Mouse (Mus musculus) embryonic facial prominence, embryonic 14.5 days (tissue): ENCODE measurements at regions not wholly inside any gene's neighbourhood (a gene's known extent, or its start where the extent isn't known, plus 50 kb on each side); places are given as distances from the start of the nearest gene placed in this dataset.

Experiments used
- ATAC-seq: fragments of 200-750 bp; cut with Nextera tagmentation; 2 replicates; pipeline ENCODE4 v1.8.0; 2017; ENCODE audit warnings: low read depth, moderate number of reproducible peaks, moderate TSS enrichment
- DNase-seq: peaks from one replicate; pipeline ENCODE4 v3.0.0-alpha.2; 2015; ENCODE audit warnings: low spot score
- H3K27ac ChIP-seq: fragments of 300-500 bp; sonication (generic); replicated peaks from 2 replicates; pipeline ENCODE4 v1.5.1; 2014; ENCODE audit warnings: low read depth, mild to moderate bottlenecking, low read length, moderate library complexity
- H3K27me3 ChIP-seq: fragments of 300-500 bp; sonication (generic); replicated peaks from 2 replicates; pipeline ENCODE4 v1.6.1; 2014; ENCODE audit warnings: low read length; ENCODE audit not compliant: control insufficient read depth, insufficient read depth
- H3K36me3 ChIP-seq: fragments of 300-500 bp; sonication (generic); 2 replicates; pipeline ENCODE4 v1.6.1; 2014; ENCODE audit warnings: low read length, mixed read lengths; ENCODE audit not compliant: control insufficient read depth, insufficient read depth
- H3K4me1 ChIP-seq: fragments of 300-500 bp; sonication (generic); 2 replicates; pipeline ENCODE4 v1.6.1; 2014; ENCODE audit warnings: antibody characterized with exemption, low read length; ENCODE audit not compliant: control insufficient read depth, insufficient read depth
- H3K4me2 ChIP-seq: fragments of 300-500 bp; sonication (generic); 2 replicates; pipeline ENCODE4 v1.6.1; 2014; ENCODE audit warnings: low read depth, mild to moderate bottlenecking, low read length, moderate library complexity, mixed read lengths
- H3K4me3 ChIP-seq: fragments of 300-500 bp; sonication (generic); 2 replicates; pipeline ENCODE4 v1.5.1; 2014; ENCODE audit warnings: low read depth, mild to moderate bottlenecking, low read length
- H3K9ac ChIP-seq: fragments of 300-500 bp; sonication (generic); 2 replicates; pipeline ENCODE4 v1.6.1; 2014; ENCODE audit warnings: low read depth, mild to moderate bottlenecking, low read length, moderate library complexity, mixed read lengths
- H3K9me3 ChIP-seq: fragments of 300-500 bp; sonication (generic); 2 replicates; pipeline ENCODE4 v1.6.1; 2016; ENCODE audit warnings: low read length; ENCODE audit not compliant: control insufficient read depth
- whole genome bisulfite sequencing: fragments of 180-500 bp; shearing (Covaris S2); extraction: QIAGEN DNeasy Blood & Tissue Kit; methylation state at CpG from one replicate; pipeline ENCODE4 v1.1.7; 2014; 5-methylcytosine and 5-hydroxymethylcytosine counted together

DNA sequence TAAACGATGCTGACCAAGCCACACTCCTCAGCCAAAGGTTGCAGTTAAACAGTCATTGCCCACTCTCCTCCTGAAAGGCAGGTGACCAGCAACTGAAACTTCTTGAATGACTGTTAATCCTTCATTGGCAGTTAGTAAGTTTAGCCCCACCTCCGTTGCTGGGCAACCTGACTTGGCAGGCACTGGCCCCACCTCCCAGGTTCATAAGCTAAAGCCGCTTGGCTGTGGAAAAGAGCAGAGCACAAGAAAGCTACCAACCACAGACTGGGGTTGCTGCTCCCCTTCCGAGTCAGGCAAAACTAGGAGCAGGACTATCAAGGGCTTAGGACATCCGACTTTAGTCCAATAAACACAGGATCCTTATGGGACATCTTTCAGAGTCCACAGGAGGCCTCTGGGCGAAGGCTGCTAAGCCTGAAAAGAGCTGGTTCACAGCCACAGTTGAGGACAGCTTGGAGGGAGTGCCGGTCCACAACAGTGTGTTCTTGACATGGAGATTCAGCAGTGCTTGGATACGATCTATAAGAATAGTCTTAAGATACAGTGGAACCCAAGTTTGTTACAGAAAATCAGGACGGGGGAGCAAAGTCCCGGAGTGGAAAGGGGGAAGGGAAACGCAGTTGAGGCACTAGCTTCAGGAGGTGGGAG is 67.7 kb upstream of the Kcnma1 start:
- Histone ChIP-seq H3K9me3 (no peaks in the 10 kb centered on the region), H3K4me3 (no peak overlapping the region), H3K4me2 (peak overlapping the region; percentile 36), H3K36me3 (no peaks in the 10 kb centered on the region), H3K27ac (no peak overlapping the region), H3K9ac (no peak overlapping the region), H3K27me3 (no peaks in the 10 kb centered on the region), H3K4me1 (no peaks in the 10 kb centered on the region)
- DNase-seq (peak; percentile 82), ATAC-seq (peak; percentile 84; the same call in 1 of the 2 replicates)
- WGBS, result 27% methylated on average over 11 of the region's 11 CpGs

DNA sequence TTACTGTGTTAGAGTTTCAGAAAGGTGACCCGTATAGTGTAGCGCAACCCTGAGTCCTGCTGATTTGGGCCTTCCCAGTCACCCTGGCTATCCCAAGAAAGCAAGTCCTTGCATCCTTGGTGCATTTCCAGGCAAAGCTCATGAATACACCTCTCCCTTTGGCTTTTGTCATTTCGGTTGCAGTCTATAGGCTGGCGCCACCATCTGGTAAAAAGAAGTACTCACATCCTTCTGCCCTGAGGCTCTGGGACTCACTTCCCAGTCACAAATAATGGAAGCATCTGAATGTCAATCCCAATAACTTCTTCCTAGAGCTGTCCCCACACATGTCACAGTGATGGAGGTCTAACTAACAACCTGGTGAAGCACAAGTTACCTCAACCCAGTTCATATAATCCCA is 54.4 kb upstream of the Kcnma1 start:
- Histone ChIP-seq H3K27me3 (no peaks in the 10 kb centered on the region), H3K27ac (no peak overlapping the region), H3K4me3 (no peak overlapping the region), H3K9ac (no peak overlapping the region), H3K36me3 (no peaks in the 10 kb centered on the region), H3K4me2 (no peak overlapping the region), H3K4me1 (no peaks in the 10 kb centered on the region), H3K9me3 (no peaks in the 10 kb centered on the region)
- DNase-seq (no peak), ATAC-seq (no peak)
- 60% methylated on average over 4 of the region's 4 CpGs for whole genome bisulfite sequencing

DNA sequence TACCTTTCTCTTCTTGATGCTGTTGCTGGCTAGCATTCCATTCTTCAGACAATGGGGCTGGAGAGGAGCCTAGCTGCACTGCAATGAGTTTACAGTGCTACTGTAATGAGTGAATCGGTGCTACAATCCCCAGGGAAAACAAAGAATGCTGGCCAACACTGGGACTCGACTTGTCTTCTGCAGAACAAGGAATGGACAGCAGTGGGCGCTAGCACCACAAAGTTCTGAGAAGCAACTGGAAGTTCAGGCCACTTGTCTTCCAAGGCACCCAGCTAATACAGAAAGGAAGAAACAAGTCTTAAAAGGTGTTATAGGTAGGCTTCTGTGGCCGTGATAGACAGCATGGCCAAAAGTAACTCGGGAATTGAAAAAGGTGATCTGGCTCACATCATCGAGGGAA is 53.4 kb upstream of the Kcnma1 start:
- DNase-seq (peak; percentile 83), ATAC-seq (no peak)
- no peaks in the 10 kb centered on the region for H3K4me1 ChIP-seq
- no peak overlapping the region for H3K4me2 ChIP-seq
- no peaks in the 10 kb centered on the region for H3K9me3 ChIP-seq
- no peak overlapping the region for H3K9ac ChIP-seq
- WGBS, result 41% methylated on average over 6 of the region's 6 CpGs
- no peaks in the 10 kb centered on the region for H3K36me3 ChIP-seq
- H3K27ac ChIP-seq, result no peak overlapping the region
- H3K27me3 ChIP-seq, result no peaks in the 10 kb centered on the region
- H3K4me3 ChIP-seq, result no peak overlapping the region

DNA sequence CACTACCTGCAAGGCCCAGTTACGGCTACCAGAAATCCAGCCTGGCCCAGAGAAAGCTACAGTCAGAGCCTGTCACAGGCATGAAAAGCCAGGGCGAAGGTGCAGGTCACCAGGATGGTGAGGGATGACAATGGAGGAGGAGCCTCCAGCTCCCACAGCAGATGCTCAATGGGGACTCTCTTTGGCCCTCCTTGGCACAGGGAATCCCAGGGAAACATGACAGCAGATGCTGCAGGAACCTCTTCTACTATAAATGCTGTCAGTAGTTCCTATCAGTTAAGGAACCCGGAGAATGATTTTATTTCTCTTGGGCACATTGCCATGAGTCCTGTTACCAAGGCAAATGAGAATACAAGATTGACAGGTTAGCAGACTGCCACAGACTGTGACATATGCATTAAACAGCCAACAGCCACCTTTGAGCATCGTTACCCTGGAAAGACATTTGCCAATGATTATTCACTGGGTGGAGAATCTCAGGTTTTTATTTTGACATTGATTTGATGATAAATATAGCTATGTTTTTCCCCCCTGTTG is 51.0 kb upstream of the Kcnma1 start:
- Histone ChIP-seq H3K27ac (no peak overlapping the region), H3K9me3 (no peaks in the 10 kb centered on the region), H3K4me2 (no peak overlapping the region), H3K9ac (no peak overlapping the region), H3K4me1 (0 out of 2 replicates have a peak, but pooled peaks cover 3% of the 10 kb centered on the region), H3K36me3 (no peaks in the 10 kb centered on the region), H3K27me3 (no peaks in the 10 kb centered on the region), H3K4me3 (no peak overlapping the region)
- DNase-seq, result no peak
- WGBS, result 79% methylated on average over 4 of the region's 4 CpGs
- no peak for ATAC-seq
